Mouse (Mus musculus): ENCODE measurements around the gene Zar1. TPM values are rescaled to one million over a fixed set of nuclear protein-coding genes. Genes with fewer than 3 reads are reported as not detected.

Zar1 gene
- total RNA-seq, 2 experiments from 2014 or later = not detected

Other genes with a start within 250 kb of the Zar1 start
- gene Corin, start 76.8 kb downstream of the Zar1 start, total RNA-seq (2015; ENCODE audit: low replicate concordance) = not detected in 2 replicates
- not detected in 2 replicates for gene Corin, start 76.8 kb downstream of the Zar1 start, total RNA-seq (2017; ENCODE audit: low replicate concordance)
- gene Nfxl1, start 21.6 kb downstream of the Zar1 start, total RNA-seq (2015; ENCODE audit: low replicate concordance) = 16.3 and 25.9 TPM in 2 replicates
- gene Nfxl1, start 21.6 kb downstream of the Zar1 start, total RNA-seq (2017; ENCODE audit: low replicate concordance) = 13.5 and 37.6 TPM in 2 replicates
- not detected in 2 replicates for gene Gm5868, start 6.3 kb upstream of the Zar1 start, total RNA-seq (2015; ENCODE audit: low replicate concordance)
- not detected in 2 replicates for gene Gm5868, start 6.3 kb upstream of the Zar1 start, total RNA-seq (2017; ENCODE audit: low replicate concordance)
- not detected in 2 replicates for gene Cnga1, start 63.0 kb upstream of the Zar1 start, total RNA-seq (2015; ENCODE audit: low replicate concordance)
- 0.26 TPM in 1 of 2 replicates, not detected in the other for gene Cnga1, start 63.0 kb upstream of the Zar1 start, total RNA-seq (2017; ENCODE audit: low replicate concordance)
- 1.3 TPM in 1 of 2 replicates, not detected in the other for gene Nipal1, start 66.5 kb upstream of the Zar1 start, total RNA-seq (2015; ENCODE audit: low replicate concordance)
- gene Nipal1, start 66.5 kb upstream of the Zar1 start, total RNA-seq (2017; ENCODE audit: low replicate concordance) = 0.26 and 1.3 TPM in 2 replicates
- gene Txk, start 171.5 kb upstream of the Zar1 start, total RNA-seq (2015; ENCODE audit: low replicate concordance) = 5.9 TPM in 1 of 2 replicates, not detected in the other
- 1.3 TPM in 1 of 2 replicates, not detected in the other for gene Txk, start 171.5 kb upstream of the Zar1 start, total RNA-seq (2017; ENCODE audit: low replicate concordance)